Mouse (Mus musculus) heart, embryonic 11.5 days (tissue): ENCODE measurements around the gene Csk. TPM values are rescaled to one million over a fixed set of nuclear protein-coding genes. Genes with fewer than 3 reads are reported as not detected.
A peak's percentile ranks its signal among the peaks of the same experiment; 100 is the strongest.

Experiments used
- ATAC-seq: fragments of 200-750 bp; cut with Nextera tagmentation; replicated peaks from 2 replicates; pipeline ENCODE4 v1.8.0; 2017; ENCODE audit warnings: moderate library complexity; ENCODE audit not compliant: insufficient number of reproducible peaks, low FRiP score, low TSS enrichment
- H3K27ac ChIP-seq: fragments of 300-500 bp; sonication (generic); 2 replicates; pipeline ENCODE4 v1.5.1; 2014; ENCODE audit warnings: mild to moderate bottlenecking, low read depth, low read length
- H3K27me3 ChIP-seq: fragments of 300-500 bp; sonication (generic); 2 replicates; pipeline ENCODE4 v1.6.1; 2014; ENCODE audit warnings: mild to moderate bottlenecking, low read length, mixed read lengths; ENCODE audit not compliant: control insufficient read depth, insufficient read depth
- H3K36me3 ChIP-seq: fragments of 300-500 bp; sonication (generic); 2 replicates; pipeline ENCODE4 v1.6.1; 2014; ENCODE audit warnings: mild to moderate bottlenecking, low read length, moderate library complexity, mixed read lengths; ENCODE audit not compliant: control insufficient read depth, insufficient read depth
- H3K4me1 ChIP-seq: fragments of 300-500 bp; sonication (generic); 2 replicates; pipeline ENCODE4 v1.6.1; 2014; ENCODE audit warnings: low read length; ENCODE audit not compliant: control insufficient read depth, insufficient read depth
- H3K4me2 ChIP-seq: fragments of 300-500 bp; sonication (generic); 2 replicates; pipeline ENCODE4 v1.6.1; 2014; ENCODE audit warnings: mild to moderate bottlenecking, moderate library complexity
- H3K4me3 ChIP-seq: fragments of 300-500 bp; sonication (generic); 2 replicates; pipeline ENCODE4 v1.5.1; 2014; ENCODE audit warnings: low read depth, low read length
- H3K9ac ChIP-seq: fragments of 300-500 bp; sonication (generic); 2 replicates; pipeline ENCODE4 v1.6.1; 2014; ENCODE audit warnings: mild to moderate bottlenecking, low read depth, low read length, moderate library complexity
- H3K9me3 ChIP-seq: fragments of 300-500 bp; sonication (generic); replicated peaks from 2 replicates; pipeline ENCODE4 v1.6.1; 2016; ENCODE audit warnings: low read length; ENCODE audit not compliant: control insufficient read depth
- WGBS: fragments of 180-500 bp; shearing (Covaris S2); extraction: QIAGEN DNeasy Blood & Tissue Kit; methylation state at CpG from one replicate; pipeline ENCODE4 v1.1.7; 2014; ENCODE audit not compliant: insufficient replicate concordance; 5-methylcytosine and 5-hydroxymethylcytosine counted together
- polyA plus RNA-seq: library from polyadenylated mRNA; unstranded; fragments of >200 nt; fragmentation: Nextera tagmentation; extraction: Ambion mirVana; gene quantifications from 2 replicates; pipeline ENCODE4 v1.2.1, GENCODE M21; 2014

The Csk gene
- polyA plus RNA-seq, 1 experiment from 2014 or later: 15.9 TPM

GRCm38 (mm10) chr9:57644944-57645893, 8.2 kb downstream of the Csk start:
- Histone ChIP-seq H3K27ac (peak overlapping the region; percentile 97), H3K4me2 (peak overlapping the region; percentile 94), H3K4me1 (peaks cover 37% of the 10 kb centered on the region), H3K9ac (peak overlapping the region; percentile 96), H3K36me3 (peaks cover 3% of the 10 kb centered on the region; the same call in 1 of the 2 replicates), H3K4me3 (peak overlapping the region; percentile 99), H3K9me3 (no peaks in the 10 kb centered on the region), H3K27me3 (no peaks in the 10 kb centered on the region)
- peak; percentile 80 for ATAC-seq
- under 1% methylated on average over 59 of the region's 85 CpGs for WGBS

DNA sequence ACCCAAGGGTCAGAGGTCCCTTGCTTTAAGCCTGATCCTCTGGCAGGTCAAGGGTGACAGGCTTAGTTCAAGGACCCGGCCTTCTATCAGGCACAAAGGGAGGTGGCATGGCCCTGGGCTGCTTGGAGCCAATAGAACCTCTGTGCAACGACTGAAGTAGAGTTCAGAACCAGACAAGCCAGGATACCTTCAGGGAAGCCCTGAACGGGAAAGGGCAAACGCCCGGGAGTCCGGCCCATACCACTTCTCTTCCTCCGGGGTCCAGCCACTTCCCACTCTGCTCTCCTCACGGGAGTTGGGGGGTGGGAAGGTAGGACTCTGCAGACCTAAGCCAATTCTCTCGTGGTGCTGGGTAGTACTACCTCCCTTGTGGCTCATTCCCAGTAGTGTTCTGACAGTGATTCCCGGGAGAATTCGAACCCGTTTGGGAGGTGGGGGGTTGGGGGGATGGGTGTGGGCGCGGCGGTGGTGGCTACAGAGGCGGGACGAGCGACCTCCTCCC, 8.9 kb downstream of the Csk start:
- Histone ChIP-seq H3K4me2 (peak overlapping the region; percentile 94), H3K9me3 (no peaks in the 10 kb centered on the region), H3K27me3 (no peaks in the 10 kb centered on the region), H3K9ac (peak overlapping the region; percentile 96), H3K27ac (peak overlapping the region; percentile 97; the same call in 1 of the 2 replicates), H3K36me3 (peaks cover 3% of the 10 kb centered on the region; the same call in 1 of the 2 replicates), H3K4me3 (peak overlapping the region; percentile 99), H3K4me1 (peaks cover 45% of the 10 kb centered on the region)
- ATAC-seq: 0 out of 2 replicates have a peak, but pooled peaks have one; percentile 0
- 2% methylated on average over 18 of the region's 18 CpGs for WGBS

DNA sequence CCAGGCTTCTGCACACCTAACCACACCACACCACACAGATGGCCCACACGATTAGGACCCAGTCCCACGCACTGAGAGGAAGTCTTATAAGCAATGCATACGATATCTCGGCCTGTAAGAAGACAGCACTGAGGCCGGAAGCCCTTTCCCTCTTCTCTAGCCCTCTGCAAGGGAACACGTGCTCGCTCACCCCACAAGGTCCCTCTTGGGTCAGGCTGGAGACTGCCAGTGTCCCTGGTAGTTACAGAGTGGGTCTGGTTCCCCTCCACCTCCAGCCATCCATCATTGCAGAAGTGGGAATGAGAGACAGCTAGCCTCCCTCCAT, 9.6 kb downstream of the Csk start:
- Histone ChIP-seq H3K4me2 (peak overlapping the region; percentile 94), H3K4me1 (peaks cover 51% of the 10 kb centered on the region), H3K27me3 (no peaks in the 10 kb centered on the region), H3K9me3 (no peaks in the 10 kb centered on the region), H3K27ac (no peak overlapping the region), H3K36me3 (peaks cover 3% of the 10 kb centered on the region; the same call in 1 of the 2 replicates), H3K9ac (peak overlapping the region; percentile 13), H3K4me3 (peak overlapping the region; percentile 99)
- WGBS: 60% methylated on average over 7 of the region's 7 CpGs
- no peak for ATAC-seq

- Histone ChIP-seq H3K27me3 (no peaks in the 10 kb centered on the region), H3K4me3 (peak overlapping the region; percentile 99), H3K36me3 (peaks cover 3% of the 10 kb centered on the region; the same call in 1 of the 2 replicates), H3K4me1 (peaks cover 56% of the 10 kb centered on the region), H3K4me2 (peak overlapping the region; percentile 94), H3K9me3 (no peaks in the 10 kb centered on the region), H3K27ac (no peak overlapping the region), H3K9ac (peak overlapping the region; percentile 13)
- no peak for ATAC-seq
- WGBS: 77% methylated on average over 9 of the region's 9 CpGs
Observed at GRCm38 (mm10) chr9:57643169-57643855, 10.1 kb downstream of the Csk start.

- H3K4me3 ChIP-seq: no peak overlapping the region
- ATAC-seq: no peak
Observed at GRCm38 (mm10) chr9:57641775-57642550, 11.5 kb downstream of the Csk start.

DNA sequence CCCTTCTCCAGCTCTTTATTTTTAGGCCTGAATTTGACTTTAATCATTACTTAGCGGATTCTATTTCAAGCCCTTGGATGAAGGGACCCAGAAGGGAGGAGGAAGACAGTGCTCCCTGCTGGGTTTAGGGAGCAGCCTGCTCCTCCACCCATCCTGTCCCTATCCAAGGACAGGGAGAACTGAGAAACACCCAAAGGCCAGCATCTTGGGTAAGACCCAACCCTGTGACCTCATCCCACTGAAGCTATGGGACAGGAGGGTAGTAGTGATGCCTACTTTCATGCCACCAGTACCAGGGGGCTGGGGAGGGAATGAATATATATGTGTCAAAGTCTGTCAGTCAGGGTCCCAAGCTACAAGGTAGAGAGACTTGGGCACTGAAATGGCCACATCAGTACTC, 12.4 kb downstream of the Csk start:
- Histone ChIP-seq H3K27ac (no peak overlapping the region), H3K4me1 (peaks cover 75% of the 10 kb centered on the region), H3K27me3 (no peaks in the 10 kb centered on the region), H3K36me3 (peaks cover 3% of the 10 kb centered on the region; the same call in 1 of the 2 replicates), H3K9me3 (no peaks in the 10 kb centered on the region), H3K4me2 (peak overlapping the region; percentile 59), H3K9ac (no peak overlapping the region), H3K4me3 (no peak overlapping the region)
- no peak for ATAC-seq
- 45% methylated on average over 1 of the region's 1 CpGs for WGBS

More at GRCm38 (mm10) chr9:57641775-57642550, 11.5 kb downstream of the Csk start:
- Histone ChIP-seq H3K9me3 (no peaks in the 10 kb centered on the region), H3K27ac (no peak overlapping the region), H3K4me2 (no peak overlapping the region), H3K9ac (no peak overlapping the region), H3K27me3 (no peaks in the 10 kb centered on the region), H3K36me3 (peaks cover 3% of the 10 kb centered on the region; the same call in 1 of the 2 replicates), H3K4me1 (peaks cover 70% of the 10 kb centered on the region)
- 79% methylated on average over 13 of the region's 13 CpGs for WGBS

GRCm38 (mm10) chr9:57640384-57640783, 13.0 kb downstream of the Csk start:
- peaks cover 3% of the 10 kb centered on the region; the same call in 1 of the 2 replicates for H3K36me3 ChIP-seq
- 15% methylated on average over 15 of the region's 15 CpGs for WGBS
- no peaks in the 10 kb centered on the region for H3K27me3 ChIP-seq
- no peak for ATAC-seq
- peak overlapping the region; percentile 59 for H3K9ac ChIP-seq
- 0 out of 2 replicates have a peak overlapping the region, but pooled peaks have one; percentile 19 for H3K4me3 ChIP-seq
- H3K27ac ChIP-seq: peak overlapping the region; percentile 12; the same call in 1 of the 2 replicates
- H3K4me1 ChIP-seq: peaks cover 75% of the 10 kb centered on the region
- H3K9me3 ChIP-seq: no peaks in the 10 kb centered on the region
- peak overlapping the region; percentile 59 for H3K4me2 ChIP-seq
